Mouse (Mus musculus): Measurements from ENCODE around the gene Nfxl1. TPM values are rescaled to one million over a fixed set of nuclear protein-coding genes. Genes with fewer than 3 reads are reported as not detected.

Gene Nfxl1
- polyA plus RNA-seq, 1 experiment = 6.9 TPM

DNA sequence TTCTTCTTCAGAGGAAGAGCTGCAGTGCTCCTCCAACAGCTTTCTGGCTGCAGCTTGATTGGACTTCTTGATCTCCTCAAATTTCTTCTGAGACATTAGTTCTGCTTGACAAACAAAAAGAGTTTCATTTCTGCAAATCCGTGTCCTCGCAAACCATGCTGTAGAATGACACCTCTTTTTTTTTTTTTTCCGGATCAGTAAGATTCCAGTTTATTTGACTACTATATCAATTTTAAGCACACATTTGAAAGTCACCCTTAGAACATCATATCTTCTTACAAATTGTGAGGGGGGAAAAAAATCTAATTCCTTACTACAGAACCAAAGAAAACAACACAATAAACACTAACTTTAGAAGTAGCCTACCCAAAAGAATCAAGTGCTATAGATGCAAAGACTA lies 3.2 kb downstream of the Nfxl1 start:
- H3K4me3 ChIP-seq = no peak overlapping the region
- no peak overlapping the region for H3K4me2 ChIP-seq (ENCODE audit: low read depth)
- H3K27me3 ChIP-seq (ENCODE audit: control insufficient read depth, insufficient read depth, insufficient read length) = no peaks in the 10 kb centered on the region
- TF ChIP-seq TCF12 (IDR thresholded peaks at IDR 0.05; ENCODE audit: insufficient read depth, poor library complexity, severe bottlenecking) = no peak
- TF ChIP-seq MYOD1 (IDR thresholded peaks at IDR 0.05; ENCODE audit: control insufficient read depth in 1 of 3, insufficient read length in 2 of 3, low read depth in 2 of 3) = no peak
- TF ChIP-seq POLR2A (IDR thresholded peaks at IDR 0.05; ENCODE audit: insufficient read length, low read depth) = no peak
- TF ChIP-seq MYOG (IDR thresholded peaks at IDR 0.05; ENCODE audit: control insufficient read depth in 1 of 3, insufficient read depth in 1 of 3, insufficient read length in 2 of 3, low read depth in 2 of 3) = no peak
- H3K79me2 ChIP-seq (ENCODE audit: control insufficient read depth, insufficient read depth) = peaks cover 28% of the 10 kb centered on the region
- H3ac ChIP-seq (ENCODE audit: control insufficient read depth, insufficient read length) = no peak overlapping the region
- peaks cover 13% of the 10 kb centered on the region for H3K36me3 ChIP-seq (ENCODE audit: control insufficient read depth, insufficient read depth)

GRCm38 (mm10) chr5:72551209-72551608 lies 8.3 kb downstream of the Nfxl1 start:
- no peak overlapping the region for H3K4me3 ChIP-seq
- H3K79me2 ChIP-seq (ENCODE audit: control insufficient read depth, insufficient read depth) = peaks cover 10% of the 10 kb centered on the region
- H3K27me3 ChIP-seq (ENCODE audit: control insufficient read depth, insufficient read depth, insufficient read length) = no peaks in the 10 kb centered on the region
- H3K4me2 ChIP-seq (ENCODE audit: low read depth) = no peak overlapping the region
- H3ac ChIP-seq (ENCODE audit: control insufficient read depth, insufficient read length) = no peak overlapping the region
- H3K36me3 ChIP-seq (ENCODE audit: control insufficient read depth, insufficient read depth) = peaks cover 28% of the 10 kb centered on the region
- TF ChIP-seq TCF12 (IDR thresholded peaks at IDR 0.05; ENCODE audit: insufficient read depth, poor library complexity, severe bottlenecking) (no peak), CEBPB (IDR thresholded peaks at IDR 0.05; ENCODE audit: insufficient read depth, poor library complexity, severe bottlenecking) (no peak), POLR2AphosphoS2 (IDR thresholded peaks at IDR 0.05; ENCODE audit: insufficient read length, low read depth) (no peak), REST (IDR thresholded peaks at IDR 0.05; ENCODE audit: insufficient read depth, insufficient read length) (no peak), TCF3 (IDR thresholded peaks at IDR 0.05; ENCODE audit: insufficient read length, low read depth) (no peak), MYOD1 (IDR thresholded peaks at IDR 0.05; ENCODE audit: control insufficient read depth in 1 of 3, insufficient read length in 2 of 3, low read depth in 2 of 3) (no peak), MYOG (IDR thresholded peaks at IDR 0.05; ENCODE audit: control insufficient read depth in 1 of 3, insufficient read depth in 1 of 3, insufficient read length in 2 of 3, low read depth in 2 of 3) (no peak), MAX (IDR thresholded peaks at IDR 0.05; ENCODE audit: low read depth) (no peak)

DNA sequence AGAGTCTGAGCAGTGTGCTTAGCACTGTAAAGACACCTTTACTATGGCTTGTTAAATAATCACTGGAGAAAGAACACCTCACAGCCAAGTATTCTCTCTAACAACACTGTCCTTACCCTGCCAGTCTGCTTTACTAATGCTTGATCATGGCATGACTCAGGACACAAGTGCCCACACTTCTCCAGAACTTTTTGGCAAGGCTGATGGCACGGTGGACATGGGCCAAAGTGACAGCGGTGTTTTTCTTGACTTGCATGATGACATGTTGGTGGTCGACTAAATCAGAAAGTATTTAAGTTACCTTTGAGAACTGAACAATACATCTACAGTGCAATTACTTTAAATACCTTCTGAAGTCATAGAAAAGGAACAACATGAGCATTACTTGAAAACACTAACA lies 30.6 kb downstream of the Nfxl1 start:
- TF ChIP-seq TCF12 (IDR thresholded peaks at IDR 0.05; ENCODE audit: insufficient read depth, poor library complexity, severe bottlenecking) (no peak), POLR2A (IDR thresholded peaks at IDR 0.05; ENCODE audit: insufficient read length, low read depth) (no peak), MAX (IDR thresholded peaks at IDR 0.05; ENCODE audit: low read depth) (no peak), MYOG (IDR thresholded peaks at IDR 0.05; ENCODE audit: control insufficient read depth in 1 of 3, insufficient read depth in 1 of 3, insufficient read length in 2 of 3, low read depth in 2 of 3) (no peak), USF1 (IDR thresholded peaks at IDR 0.05; ENCODE audit: low read depth) (no peak), REST (IDR thresholded peaks at IDR 0.05; ENCODE audit: insufficient read depth, insufficient read length) (no peak), CEBPB (IDR thresholded peaks at IDR 0.05; ENCODE audit: insufficient read depth, poor library complexity, severe bottlenecking) (no peak), POLR2AphosphoS2 (IDR thresholded peaks at IDR 0.05; ENCODE audit: insufficient read length, low read depth) (no peak), MYOD1 (IDR thresholded peaks at IDR 0.05; ENCODE audit: control insufficient read depth in 1 of 3, insufficient read length in 2 of 3, low read depth in 2 of 3) (no peak), TCF3 (IDR thresholded peaks at IDR 0.05; ENCODE audit: insufficient read length, low read depth) (no peak)
- no peak overlapping the region for H3ac ChIP-seq (ENCODE audit: control insufficient read depth, insufficient read length)

GRCm38 (mm10) chr5:72513808-72514207 lies 45.7 kb downstream of the Nfxl1 start:
- H3ac ChIP-seq (ENCODE audit: control insufficient read depth, insufficient read length) = no peak overlapping the region
- peaks cover 31% of the 10 kb centered on the region for H3K36me3 ChIP-seq (ENCODE audit: control insufficient read depth, insufficient read depth)
- no peak overlapping the region for H3K4me3 ChIP-seq
- H3K79me2 ChIP-seq (ENCODE audit: control insufficient read depth, insufficient read depth) = no peaks in the 10 kb centered on the region
- no peaks in the 10 kb centered on the region for H3K27me3 ChIP-seq (ENCODE audit: control insufficient read depth, insufficient read depth, insufficient read length)
- no peak overlapping the region for H3K4me2 ChIP-seq (ENCODE audit: low read depth)
- TF ChIP-seq USF1 (IDR thresholded peaks at IDR 0.05; ENCODE audit: low read depth) (no peak), MAX (IDR thresholded peaks at IDR 0.05; ENCODE audit: low read depth) (no peak), REST (IDR thresholded peaks at IDR 0.05; ENCODE audit: insufficient read depth, insufficient read length) (no peak), CEBPB (IDR thresholded peaks at IDR 0.05; ENCODE audit: insufficient read depth, poor library complexity, severe bottlenecking) (no peak), POLR2AphosphoS2 (IDR thresholded peaks at IDR 0.05; ENCODE audit: insufficient read length, low read depth) (no peak), POLR2A (IDR thresholded peaks at IDR 0.05; ENCODE audit: insufficient read length, low read depth) (no peak), SRF (IDR thresholded peaks at IDR 0.05; ENCODE audit: control insufficient read depth, insufficient read length, low read depth) (no peak), E2F4 (IDR thresholded peaks at IDR 0.05; ENCODE audit: insufficient read depth) (no peak), TCF3 (IDR thresholded peaks at IDR 0.05; ENCODE audit: insufficient read length, low read depth) (no peak), MYOG (IDR thresholded peaks at IDR 0.05; ENCODE audit: control insufficient read depth in 1 of 3, insufficient read depth in 1 of 3, insufficient read length in 2 of 3, low read depth in 2 of 3) (no peak), TCF12 (IDR thresholded peaks at IDR 0.05; ENCODE audit: insufficient read depth, poor library complexity, severe bottlenecking) (no peak), MYOD1 (IDR thresholded peaks at IDR 0.05; ENCODE audit: control insufficient read depth in 1 of 3, insufficient read length in 2 of 3, low read depth in 2 of 3) (no peak)

More for the DNA sequence above, 30.6 kb downstream of the Nfxl1 start:
- Histone ChIP-seq H3K36me3 (ENCODE audit: control insufficient read depth, insufficient read depth) (peaks cover 60% of the 10 kb centered on the region), H3K79me2 (ENCODE audit: control insufficient read depth, insufficient read depth) (no peaks in the 10 kb centered on the region), H3K27me3 (ENCODE audit: control insufficient read depth, insufficient read depth, insufficient read length) (no peaks in the 10 kb centered on the region), H3K4me2 (ENCODE audit: low read depth) (no peak overlapping the region), H3K4me3 (no peak overlapping the region)

GRCm38 (mm10) chr5:72505740-72506139 lies 53.7 kb downstream of the Nfxl1 start:
- Histone ChIP-seq H3K36me3 (ENCODE audit: control insufficient read depth, insufficient read depth) (no peaks in the 10 kb centered on the region), H3K4me3 (no peak overlapping the region), H3K27me3 (ENCODE audit: control insufficient read depth, insufficient read depth, insufficient read length) (peaks cover 13% of the 10 kb centered on the region), H3ac (ENCODE audit: control insufficient read depth, insufficient read length) (no peak overlapping the region), H3K79me2 (ENCODE audit: control insufficient read depth, insufficient read depth) (no peaks in the 10 kb centered on the region), H3K4me2 (ENCODE audit: low read depth) (no peak overlapping the region)
- TF ChIP-seq MYOD1 (IDR thresholded peaks at IDR 0.05; ENCODE audit: control insufficient read depth in 1 of 3, insufficient read length in 2 of 3, low read depth in 2 of 3) (no peak), REST (IDR thresholded peaks at IDR 0.05; ENCODE audit: insufficient read depth, insufficient read length) (no peak), MAX (IDR thresholded peaks at IDR 0.05; ENCODE audit: low read depth) (no peak), POLR2AphosphoS2 (IDR thresholded peaks at IDR 0.05; ENCODE audit: insufficient read length, low read depth) (no peak), TCF12 (IDR thresholded peaks at IDR 0.05; ENCODE audit: insufficient read depth, poor library complexity, severe bottlenecking) (no peak), CEBPB (IDR thresholded peaks at IDR 0.05; ENCODE audit: insufficient read depth, poor library complexity, severe bottlenecking) (no peak), E2F4 (IDR thresholded peaks at IDR 0.05; ENCODE audit: insufficient read depth) (no peak), USF1 (IDR thresholded peaks at IDR 0.05; ENCODE audit: low read depth) (no peak), MYOG (IDR thresholded peaks at IDR 0.05; ENCODE audit: control insufficient read depth in 1 of 3, insufficient read depth in 1 of 3, insufficient read length in 2 of 3, low read depth in 2 of 3) (no peak), SRF (IDR thresholded peaks at IDR 0.05; ENCODE audit: control insufficient read depth, insufficient read length, low read depth) (no peak), POLR2A (IDR thresholded peaks at IDR 0.05; ENCODE audit: insufficient read length, low read depth) (no peak), TCF3 (IDR thresholded peaks at IDR 0.05; ENCODE audit: insufficient read length, low read depth) (no peak)

All from myocyte (in vitro differentiated cells).